Mouse (Mus musculus): ENCODE results near the gene Zfp931.
"Not testable (repeated sequence)": the region's sequence is repeated elsewhere in the genome, so short reads cannot be mapped to it uniquely, and the experiment has no call there.

Gene Zfp931

DNA sequence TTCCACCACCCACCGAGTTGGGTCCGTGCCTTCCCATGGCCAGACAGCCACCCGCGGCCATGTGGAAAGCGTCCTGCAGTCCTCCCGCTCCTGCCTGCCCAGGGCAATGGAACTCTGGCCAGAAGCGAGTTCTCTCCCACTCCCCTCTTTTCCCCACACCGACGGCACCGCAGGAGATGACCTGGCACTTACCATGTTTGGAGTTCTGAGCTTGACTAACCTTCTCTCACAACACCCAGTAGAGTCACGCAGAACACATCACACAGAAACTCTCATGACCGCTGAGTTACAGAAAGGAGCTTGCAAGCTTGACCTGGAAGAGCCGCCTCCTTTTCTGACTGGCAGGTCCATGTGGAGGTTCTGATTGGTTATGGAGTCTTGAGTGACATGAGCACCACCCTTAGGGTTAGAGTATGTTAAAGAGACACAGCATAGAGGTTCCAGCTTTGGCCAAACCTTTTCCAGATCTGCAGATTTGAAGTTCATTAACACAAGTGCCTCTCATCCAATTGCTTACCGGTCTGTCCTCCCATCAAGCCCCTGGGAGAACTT is at the start of gene Zfp931:
Gene Zfp931, minus strand, starts transcription at position 311 of the 552 bp plus-strand sequence.
- peak in 1 of 2 experiments; percentile 14 for DNase-seq (ENCODE audit: low spot score in 2 of 2)

DNA sequence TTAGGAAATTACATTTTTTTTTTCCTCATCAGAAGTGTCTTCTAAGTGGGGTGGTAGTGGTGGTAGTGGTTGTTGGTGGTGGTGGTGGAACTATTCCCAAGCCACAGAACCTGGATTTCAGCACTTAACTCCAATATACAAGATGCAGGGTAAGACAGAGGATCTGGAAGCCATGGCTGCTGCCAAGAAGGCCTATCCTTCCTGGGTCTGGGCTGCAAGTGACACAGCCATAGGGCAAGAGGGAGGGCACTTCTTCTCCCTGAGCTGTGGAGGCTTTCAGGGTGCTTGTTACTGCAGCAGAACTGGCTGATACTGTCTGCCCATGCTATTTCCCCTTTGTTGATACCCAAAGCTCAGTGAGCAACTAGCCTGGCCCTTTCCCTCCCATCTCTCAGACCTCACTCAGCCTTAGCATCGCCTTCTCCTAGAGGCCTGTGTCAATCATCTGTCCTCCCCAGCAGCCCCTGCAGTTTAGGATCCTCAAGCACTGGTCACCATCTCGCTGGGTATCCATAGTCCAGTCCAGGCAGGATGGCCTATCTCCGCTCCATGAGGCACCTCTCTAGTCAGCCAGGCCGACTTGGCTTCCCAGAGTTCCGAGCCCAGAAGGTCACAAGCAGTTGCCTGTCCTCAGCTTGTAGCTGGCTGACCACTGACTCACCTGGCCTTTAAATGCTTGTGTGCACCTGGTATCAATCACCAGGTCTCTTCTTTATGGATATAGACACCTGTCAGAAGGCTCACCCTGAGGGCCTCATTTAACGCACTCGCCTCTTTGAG is 48.0 kb upstream of the Zfp931 start:
- no peak for DNase-seq (ENCODE audit: low spot score in 2 of 2)

DNA sequence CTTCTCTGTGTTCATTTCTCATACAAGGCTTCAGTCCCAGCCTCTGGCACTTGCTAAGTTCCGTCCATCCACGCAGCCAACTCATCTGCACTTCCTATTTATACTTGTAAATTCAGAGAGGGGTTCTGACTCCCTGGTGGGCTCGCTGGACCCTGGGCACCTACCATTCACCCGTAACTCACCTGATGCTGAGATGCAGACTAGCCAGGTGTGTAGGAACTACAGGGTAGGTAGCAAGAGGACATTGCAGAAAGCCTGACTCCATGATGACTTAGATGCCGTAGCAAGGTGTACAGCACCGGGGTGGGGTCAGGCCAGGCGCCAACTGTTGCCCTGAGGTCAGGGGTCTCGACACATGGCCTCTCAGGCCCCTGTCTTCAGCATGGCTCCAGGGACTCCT is 47.2 kb upstream of the Zfp931 start:
- no peak for DNase-seq (ENCODE audit: low spot score in 2 of 2)

DNA sequence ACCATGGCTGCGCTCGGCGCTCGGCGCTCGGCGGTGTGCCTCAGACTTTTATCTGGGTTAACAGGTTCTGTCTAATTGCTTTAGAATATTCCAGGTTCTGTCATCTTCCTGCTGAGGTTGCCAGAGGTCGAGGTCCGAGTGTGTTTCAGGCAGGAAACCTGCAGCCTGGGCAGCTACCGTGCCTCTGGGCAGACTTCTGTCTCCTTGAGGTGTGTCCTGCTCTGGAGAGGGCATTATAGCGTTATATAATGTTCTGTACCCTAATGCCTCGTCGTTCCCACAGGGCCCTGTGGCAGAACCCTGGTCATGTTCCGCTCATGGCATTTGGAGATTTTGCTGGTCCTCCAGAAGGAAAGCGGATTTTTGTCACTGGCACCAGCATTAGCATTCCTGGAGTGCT is 45.2 kb upstream of the Zfp931 start:
- no peak for DNase-seq (ENCODE audit: low spot score in 2 of 2)

DNA sequence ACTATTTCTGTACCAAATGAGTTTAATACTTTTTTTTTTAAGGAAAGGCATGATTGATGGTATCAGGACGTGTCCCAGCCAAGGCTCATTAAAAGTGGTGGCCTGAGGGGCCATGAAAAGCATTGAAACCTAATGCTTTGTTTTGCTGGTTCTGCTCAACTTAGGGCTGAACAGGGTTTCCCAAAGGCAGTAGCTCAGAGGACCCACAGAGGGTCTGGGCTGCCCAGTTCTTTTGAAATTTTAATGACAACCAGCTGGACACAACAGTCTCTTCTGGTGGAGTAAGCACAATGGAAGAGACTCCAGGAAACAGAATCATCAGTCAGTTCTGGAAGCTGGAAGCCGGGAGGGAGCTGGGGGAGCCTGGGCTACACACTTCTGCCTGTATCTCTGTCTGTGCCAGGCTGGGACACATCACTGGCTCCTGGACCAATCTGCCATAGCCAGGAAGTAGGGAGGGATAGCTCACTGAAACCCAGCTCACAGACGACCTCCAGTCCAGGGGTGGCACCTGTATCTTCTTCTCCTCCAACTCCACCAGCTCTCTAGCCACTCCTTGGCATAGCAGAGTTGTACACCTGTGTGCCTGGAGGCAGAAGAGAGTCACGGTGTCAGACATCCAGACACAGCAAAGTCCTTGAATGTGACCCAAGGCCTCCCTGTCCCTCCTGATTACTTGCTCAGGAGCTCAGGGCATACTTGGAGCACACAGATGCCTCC is 43.8 kb upstream of the Zfp931 start:
- no peak for DNase-seq (ENCODE audit: low spot score in 2 of 2)

DNA sequence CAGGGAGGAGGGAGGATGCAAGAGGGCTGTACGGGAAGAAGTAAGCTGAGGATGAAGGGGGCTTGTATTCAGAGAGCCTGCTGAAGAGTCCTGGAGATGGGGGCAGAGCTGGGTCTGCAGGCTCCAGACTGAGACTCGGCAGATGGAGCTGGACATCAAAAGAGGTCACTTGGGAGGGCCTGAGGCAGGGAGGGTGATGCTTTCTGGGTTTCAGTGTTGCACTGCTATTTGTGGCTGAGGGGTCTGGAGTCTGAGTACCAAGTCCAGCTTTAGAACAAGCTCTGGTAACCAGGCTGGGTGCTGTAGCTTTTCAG is 43.1 kb upstream of the Zfp931 start:
- DNase-seq (ENCODE audit: low spot score in 2 of 2) = no peak

DNA sequence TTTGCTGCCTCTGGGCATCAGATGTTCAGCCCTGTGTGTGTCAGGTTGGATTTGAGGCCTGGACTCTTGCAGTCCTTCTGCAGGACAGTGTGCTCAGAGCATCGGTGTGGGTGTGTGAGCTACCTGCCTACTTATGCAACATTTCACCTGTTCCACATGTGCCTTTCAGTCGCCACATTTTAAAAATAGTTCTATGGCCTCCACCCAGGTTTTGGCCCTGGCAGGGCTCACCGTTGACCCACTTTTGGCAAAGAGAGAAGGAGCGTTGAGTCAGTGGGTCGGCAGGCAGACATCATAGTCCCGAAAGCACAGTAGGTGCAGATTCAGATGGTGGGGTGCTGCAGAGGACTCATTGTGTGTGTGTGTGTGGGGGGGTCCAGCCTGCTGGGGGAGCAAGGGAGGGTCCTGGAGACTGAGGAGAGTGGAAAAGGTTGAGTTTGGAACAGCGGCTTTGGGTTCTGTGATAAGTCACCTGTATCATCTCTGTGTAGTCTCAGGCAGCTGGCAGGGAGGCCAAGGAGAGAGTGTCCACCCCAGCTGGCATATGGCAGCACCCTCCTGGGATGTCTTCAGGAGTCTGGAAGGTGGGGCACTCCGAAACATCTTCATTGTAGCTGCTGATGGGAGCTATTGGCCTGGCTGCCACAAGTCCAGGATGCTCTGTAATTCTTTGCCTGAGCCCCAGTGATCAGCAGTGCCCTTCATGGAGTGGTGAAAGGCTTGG is 42.5 kb upstream of the Zfp931 start:
- no peak for DNase-seq (ENCODE audit: low spot score in 2 of 2)

DNA sequence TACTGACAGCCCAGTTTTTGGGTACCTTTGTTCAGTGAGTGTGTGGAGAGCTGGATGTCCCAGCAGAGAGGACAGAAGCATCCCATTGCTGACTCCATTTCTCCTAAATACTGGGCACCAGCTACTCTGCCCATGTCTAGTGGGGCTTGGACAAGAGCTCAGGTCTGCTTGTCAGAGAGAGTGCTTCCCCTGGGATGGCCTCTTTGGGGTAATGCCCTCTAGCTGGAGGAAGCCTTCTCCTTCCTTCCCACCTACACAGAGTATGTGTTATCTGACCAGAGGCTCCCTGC is 42.0 kb upstream of the Zfp931 start:
- no peak for DNase-seq (ENCODE audit: low spot score in 2 of 2)

DNA sequence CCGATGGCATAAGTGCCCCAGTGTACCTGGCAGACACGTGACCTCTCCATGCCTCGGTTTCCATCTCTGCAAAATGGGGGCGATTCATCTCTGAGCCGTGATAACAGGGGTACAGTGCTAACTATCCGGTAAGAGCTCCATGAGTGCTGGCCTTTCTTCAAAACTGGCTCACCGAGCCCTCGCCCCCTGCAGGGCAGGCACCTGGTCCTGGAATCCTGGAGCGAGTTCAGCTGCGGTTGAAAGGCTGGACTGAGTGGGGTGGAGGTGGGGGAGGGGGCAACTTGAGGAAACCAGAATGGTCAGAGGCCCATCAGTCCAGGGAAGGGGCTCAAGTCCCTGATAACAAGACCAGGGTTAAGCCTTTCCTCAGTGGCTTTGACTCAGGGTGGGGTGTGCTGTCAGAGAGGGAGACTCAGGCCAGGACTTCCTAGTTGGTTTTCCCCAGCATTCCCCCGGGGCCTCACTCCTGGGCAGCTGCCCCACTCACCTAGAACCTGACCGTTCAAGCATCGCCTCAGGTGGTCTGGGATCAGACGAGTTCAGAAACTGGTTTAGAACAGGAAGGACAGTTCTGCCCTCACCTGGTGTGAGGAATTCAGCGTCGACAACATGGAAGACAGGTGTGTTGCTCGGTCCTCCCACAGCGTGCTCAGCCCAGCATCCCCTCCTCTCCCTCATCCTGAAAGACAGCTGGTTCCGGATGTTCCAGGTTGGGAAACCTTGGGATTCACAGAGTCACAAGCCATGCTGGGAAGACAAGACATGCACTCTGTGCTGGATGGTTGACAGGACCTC is 41.5 kb upstream of the Zfp931 start:
- no peak for DNase-seq (ENCODE audit: low spot score in 2 of 2)

DNA sequence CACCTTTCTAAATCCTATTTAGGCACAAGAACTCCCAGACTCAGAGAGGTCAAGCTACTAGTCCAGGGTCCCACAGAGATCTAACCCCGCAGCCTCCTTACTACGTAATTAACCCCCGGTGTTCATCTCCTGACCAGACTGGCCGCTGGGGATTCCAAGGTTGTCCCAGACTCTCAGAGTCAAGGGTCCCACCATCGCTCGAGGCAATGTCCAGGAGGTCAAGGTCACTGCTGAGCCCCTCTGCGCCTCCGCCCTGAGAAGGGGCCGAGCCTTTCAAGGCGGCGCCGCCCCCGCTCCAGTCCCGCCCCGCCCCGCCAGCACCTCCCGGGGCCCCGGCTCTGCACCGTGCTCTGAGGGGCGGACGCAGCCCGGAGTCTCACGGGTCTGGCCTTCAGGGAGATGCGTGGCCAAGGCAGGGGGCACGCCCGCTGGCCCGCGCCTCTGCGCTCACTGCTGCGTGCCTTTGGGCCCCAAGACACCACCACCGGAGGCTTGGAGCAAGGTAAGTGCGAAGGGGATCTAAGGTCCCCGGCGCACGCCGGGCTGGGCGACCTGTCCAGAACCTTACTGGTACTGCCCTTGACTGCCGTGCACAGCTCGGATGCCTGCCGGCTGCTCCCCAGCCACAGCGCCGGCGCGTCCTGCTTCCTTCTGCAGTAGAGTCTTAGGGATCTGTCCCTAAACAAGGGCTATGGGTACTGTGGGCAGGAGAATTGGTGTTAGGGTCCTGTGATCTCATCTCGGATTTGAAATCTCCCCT is 40.7 kb upstream of the Zfp931 start, which contains the start of gene Phactr3:
Gene Phactr3, plus strand, starts transcription at position 175 of the 760 bp plus-strand sequence.
- DNase-seq (ENCODE audit: low spot score in 2 of 2) = no peak

DNA sequence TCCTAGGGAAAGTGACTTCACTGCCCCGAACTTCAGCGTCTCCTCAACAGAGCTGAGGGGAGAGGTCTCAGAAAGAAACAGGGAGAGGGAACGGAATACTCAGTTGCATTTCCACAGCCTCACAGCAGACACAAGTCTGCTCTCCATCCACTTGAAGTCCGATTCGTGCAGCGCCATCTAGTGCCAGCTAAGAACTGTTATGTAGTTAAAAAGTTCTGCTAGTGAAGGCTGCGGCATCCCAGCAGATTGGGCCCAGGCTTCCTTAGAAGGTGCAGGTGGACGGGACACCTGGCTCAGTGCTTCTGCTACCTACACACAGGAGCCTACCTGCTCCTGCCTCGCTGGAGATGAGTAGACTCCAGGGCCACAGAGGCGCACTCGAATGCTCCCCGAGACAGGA is 39.7 kb upstream of the Zfp931 start:
- DNase-seq (ENCODE audit: low spot score in 2 of 2) = no peak

DNA sequence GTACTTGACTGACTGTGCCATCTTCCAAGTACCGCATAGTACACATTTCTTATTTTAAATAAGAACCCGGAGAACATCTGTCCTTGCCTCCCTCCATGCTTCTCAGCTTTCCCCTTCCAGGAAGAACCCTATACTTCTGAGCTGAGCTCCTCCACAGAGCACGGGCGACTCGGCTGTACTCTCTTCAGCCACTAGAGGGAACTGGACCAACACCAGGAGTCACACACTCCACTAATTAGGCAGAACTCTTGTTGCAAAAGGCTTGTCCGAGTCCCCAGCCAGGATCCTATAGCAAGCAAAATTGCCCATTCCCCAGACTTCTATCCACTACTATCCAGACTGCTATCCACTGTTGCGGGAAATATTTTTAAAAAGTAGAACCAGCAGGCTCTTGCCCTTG is 23.7 kb upstream of the Zfp931 start:
- DNase-seq (ENCODE audit: low spot score in 2 of 2) = no peak

DNA sequence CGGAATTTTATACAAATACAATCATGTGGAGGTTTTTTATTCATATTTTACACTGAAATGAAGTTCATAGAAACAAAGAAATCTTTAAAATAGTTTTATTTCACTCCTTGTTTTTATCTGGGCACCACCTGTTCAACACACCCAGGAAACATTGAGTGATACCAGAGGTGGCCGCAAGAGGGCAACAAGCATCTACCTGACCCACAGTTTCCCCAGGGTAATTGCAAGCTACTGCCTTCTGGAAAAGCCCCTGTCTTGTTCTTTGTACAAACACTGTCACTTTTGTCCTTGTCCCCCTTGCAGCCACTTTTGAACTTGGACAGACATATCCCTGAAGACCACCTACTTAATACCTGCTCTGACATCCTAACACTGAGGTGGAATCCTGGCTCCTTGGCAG is 19.7 kb upstream of the Zfp931 start:
- peak in 1 of 2 experiments; percentile 20 for DNase-seq (ENCODE audit: low spot score in 2 of 2)

DNA sequence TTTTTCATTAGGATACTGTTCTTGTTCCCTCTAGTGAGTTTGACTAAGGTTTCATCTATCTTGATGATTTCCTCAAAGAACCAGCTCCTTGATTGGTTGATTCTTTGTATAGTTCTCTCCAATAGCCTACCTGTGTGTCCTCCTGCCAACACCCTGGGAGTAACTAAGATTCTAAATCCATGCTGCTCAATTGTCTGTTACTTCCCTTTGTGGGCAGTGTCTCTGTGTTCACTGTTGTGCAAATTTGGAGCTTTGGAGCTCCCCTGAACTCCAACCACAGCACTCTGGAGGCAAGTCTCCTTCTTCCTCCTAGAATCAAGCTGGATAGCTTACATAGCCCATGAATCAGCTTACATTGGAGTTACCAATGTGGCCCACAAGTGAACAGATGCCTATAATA is 11.3 kb upstream of the Zfp931 start:
- DNase-seq (ENCODE audit: low spot score in 2 of 2) = no peak

DNA sequence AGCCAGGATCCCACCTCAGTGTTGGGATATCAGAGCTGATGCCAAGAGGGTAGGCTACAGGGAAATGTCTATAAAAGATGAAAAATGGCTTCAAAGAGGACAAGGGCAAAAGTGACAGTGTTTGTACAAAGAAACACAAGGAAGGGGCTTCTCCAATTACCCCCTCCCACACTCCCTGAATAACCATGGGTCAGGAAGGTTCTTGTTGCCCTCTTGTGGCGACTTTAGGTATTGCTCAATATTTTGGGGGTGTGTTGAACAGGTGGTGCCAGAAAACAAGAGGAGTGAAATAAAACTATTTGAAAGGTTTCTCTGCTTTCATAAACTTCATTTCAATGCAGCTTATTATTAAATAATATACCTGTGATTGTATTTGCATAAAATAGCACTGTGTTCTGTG is 20.1 kb downstream of the Zfp931 start:
- peak; percentile 30 to 44 for DNase-seq (ENCODE audit: low spot score in 2 of 2)

DNA sequence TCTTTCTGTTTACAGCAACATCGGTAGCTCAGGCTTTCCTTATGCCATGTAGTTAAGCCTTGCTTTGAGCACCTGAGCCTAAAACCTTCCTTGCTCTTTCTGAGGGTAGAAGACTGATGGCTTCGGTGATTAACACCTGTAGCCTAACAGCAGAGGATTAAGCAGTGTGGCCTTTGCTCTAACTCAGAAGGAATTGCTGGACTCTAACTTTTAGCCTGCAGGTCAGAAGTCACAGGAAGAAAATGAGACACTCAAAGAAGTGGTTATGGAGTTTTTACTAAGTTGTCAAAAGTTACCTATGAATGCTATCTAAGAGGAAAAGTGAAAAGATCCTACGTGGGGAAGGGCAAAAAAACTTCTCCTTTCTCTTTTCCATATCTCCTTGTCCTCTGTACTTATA is 50.7 kb downstream of the Zfp931 start:
- DNase-seq (ENCODE audit: low spot score in 2 of 2) = not testable (repeated sequence)

DNA sequence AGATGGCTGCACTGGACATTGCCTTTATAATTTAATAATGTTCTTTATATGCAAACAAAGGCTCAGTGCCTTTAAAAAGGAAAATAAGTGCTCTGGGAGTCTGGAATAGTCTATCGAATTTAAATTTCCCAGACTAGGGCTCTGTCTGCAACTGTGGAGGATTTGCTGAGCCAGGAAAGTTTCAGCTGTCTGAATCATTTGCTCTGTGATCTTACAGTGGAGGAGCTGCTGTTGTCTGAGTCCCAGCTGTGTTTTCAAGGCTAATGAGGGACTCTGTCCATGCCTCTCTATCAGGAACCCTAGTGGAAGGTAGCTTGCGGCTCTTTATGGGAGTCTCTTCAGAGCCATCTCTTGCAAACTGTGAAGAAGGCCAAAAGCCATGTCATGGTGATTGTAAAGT is 54.4 kb downstream of the Zfp931 start:
- DNase-seq (ENCODE audit: low spot score in 2 of 2) = not testable (repeated sequence)

DNA sequence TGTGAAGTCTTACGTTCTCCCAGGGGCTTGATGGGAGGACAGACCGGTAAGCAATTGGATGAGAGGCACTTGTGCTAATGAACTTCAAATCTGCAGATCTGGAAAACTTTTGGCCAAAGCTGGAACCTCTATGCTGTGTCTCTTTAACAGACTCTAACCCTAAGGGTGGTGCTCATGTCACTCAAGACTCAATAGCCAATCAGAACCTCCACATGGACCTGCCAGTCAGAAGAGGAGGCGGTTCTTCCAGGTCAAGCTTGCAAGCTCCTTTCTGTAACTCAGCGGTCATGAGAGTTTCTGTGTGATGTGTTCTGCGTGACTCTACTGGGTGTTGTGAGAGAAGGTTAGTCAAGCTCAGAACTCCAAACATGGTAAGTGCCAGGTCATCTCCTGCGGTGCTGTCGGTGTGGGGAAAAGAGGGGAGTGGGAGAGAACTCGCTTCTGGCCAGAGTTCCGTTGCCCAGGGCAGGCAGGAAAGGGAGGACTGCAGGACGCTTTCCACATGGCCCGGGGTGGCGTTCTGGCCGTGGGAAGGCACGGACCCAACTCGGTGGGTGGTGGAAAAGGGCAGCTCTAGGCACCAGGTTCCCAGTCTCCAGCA is 55.2 kb downstream of the Zfp931 start, which contains the start of gene Zfp971:
Gene Zfp971, plus strand, starts transcription at position 274 of the 601 bp plus-strand sequence.
- DNase-seq (ENCODE audit: low spot score in 2 of 2) = peak; percentile 39 to 42

DNA sequence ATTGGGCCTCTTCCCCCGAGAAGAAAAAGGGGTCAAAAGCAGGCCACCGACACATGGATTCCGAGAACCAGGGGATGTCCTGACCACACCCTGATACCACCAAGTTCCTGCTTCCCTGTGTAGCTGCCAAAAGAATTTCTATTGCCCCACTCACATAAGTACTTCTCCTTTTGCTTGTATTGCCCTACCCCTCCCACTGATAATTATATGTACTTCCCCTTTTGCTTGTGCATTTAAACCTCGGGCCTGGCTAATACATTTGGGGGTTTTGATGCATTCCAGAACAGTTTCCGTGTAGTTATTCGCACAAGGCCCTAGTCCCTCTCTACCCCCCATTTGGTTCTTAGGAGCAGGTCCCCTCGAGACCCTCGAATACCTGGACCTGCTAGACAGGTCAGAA is 57.5 kb downstream of the Zfp931 start:
- peak; percentile 11 to 37 for DNase-seq (ENCODE audit: low spot score in 2 of 2)

DNA sequence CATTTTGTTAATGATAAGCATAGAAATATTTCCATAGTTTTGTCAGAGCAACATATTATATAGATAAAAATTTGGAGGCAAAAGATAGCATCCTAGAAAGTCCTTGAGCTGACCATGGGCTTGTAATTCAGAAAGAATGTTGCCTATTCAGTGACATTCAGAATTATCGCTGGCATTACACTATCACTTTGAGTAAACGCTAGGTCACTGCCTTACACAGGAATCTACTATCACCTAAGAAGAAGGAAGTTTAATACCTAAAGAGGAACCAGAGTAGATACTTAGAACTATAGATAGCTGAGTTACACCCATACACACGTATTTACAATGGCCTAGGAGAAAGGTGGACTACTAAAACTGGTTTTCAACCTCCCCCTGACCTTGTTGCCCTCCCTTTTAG is 58.8 kb downstream of the Zfp931 start:
- not testable (repeated sequence) for DNase-seq (ENCODE audit: low spot score in 2 of 2)
